Mouse (Mus musculus) 3T3-L1 (cell line): ENCODE measurements around the gene Pef1.

Experiments
- DNase-seq: peaks from one replicate; pipeline ENCODE4 v3.0.0-alpha.2; 2015; ENCODE audit warnings: low read depth, low spot score

The Pef1 gene

GRCm38 (mm10) chr4:130174335-130175031 lies 72.1 kb downstream of the Pef1 start:
- DNase-seq = peak; percentile 80

GRCm38 (mm10) chr4:130175072-130175711 lies 72.8 kb downstream of the Pef1 start, which contains the start of gene Tinagl1:
Gene Tinagl1, minus strand, starts transcription at chr4:130175122.
- peak; percentile 69 for DNase-seq

GRCm38 (mm10) chr4:130176156-130176720 lies 73.9 kb downstream of the Pef1 start:
- DNase-seq = peak; percentile 61

- peak; percentile 81 for DNase-seq
Observed at GRCm38 (mm10) chr4:130177087-130177486, 74.7 kb downstream of the Pef1 start.

GRCm38 (mm10) chr4:130177536-130177935 lies 75.2 kb downstream of the Pef1 start:
- DNase-seq = peak; percentile 57
